Mouse (Mus musculus) cerebellum, adult 2 months (tissue): ENCODE results near the gene Capn10.

Experiments
- CTCF ChIP-seq: fragments of 200-500 bp; IDR thresholded peaks from 2 replicates; pipeline ENCODE4 v1.5.1; 2011; ENCODE audit warnings: low read depth, mild to moderate bottlenecking, control low read depth, low read length, moderate library complexity, borderline replicate concordance; ENCODE audit not compliant: insufficient read depth
- POLR2A ChIP-seq: fragments of 200-500 bp; IDR thresholded peaks from 2 replicates; pipeline ENCODE4 v1.6.1; 2011; ENCODE audit warnings: low read length, control low read depth, borderline replicate concordance; ENCODE audit not compliant: insufficient read depth

DNA sequence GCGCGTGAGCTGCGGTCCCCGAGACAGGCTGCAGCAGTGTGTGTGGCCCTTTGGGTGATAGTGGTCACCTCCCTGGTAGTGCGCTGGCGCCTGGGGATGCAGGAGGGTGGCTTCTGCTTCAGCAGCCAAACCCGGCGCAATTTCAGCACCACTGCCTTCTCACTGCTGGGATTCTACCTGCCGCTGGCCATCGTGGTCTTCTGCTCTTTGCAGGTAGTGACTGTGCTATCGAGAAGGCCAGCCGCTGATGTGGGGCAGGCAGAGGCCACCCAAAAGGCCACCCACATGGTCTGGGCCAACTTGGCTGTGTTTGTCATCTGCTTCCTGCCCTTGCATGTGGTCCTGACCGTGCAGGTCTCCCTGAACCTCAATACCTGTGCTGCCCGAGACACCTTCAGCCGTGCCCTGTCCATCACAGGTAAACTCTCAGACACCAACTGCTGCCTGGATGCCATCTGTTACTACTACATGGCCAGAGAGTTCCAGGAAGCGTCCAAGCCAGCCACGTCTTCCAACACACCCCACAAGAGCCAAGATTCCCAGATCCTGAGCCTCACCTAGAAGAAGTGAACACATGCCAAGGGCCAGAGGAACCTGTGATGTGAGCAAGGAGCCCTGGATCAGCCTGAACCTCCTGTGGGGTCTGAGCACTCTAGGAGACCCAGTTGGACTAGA is 48.9 kb downstream of the Capn10 start:
- TF ChIP-seq CTCF (no peak), POLR2A (no peak)
